Mouse (Mus musculus): ENCODE measurements around the gene Dock1.

Dock1 gene

DNA sequence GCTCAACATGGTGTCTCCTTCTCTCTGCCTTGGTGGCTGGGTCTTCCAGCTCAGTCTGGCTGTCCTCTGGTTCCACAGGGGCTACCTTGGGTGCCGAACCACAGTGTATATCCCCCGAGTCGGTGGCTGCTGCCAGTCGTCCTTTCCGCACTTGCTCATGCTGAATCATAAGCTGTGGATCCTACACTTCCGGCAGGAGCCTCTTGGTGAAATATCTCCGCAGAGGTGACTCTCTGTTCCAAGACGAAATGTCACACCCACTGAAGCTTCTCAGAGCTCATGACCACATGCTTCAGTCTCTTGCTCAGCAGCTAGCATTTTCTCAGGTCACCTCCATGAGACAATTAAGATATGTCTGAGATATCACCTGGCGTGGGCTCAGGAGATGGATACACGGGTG is 526.4 kb downstream of the Dock1 start:
- DNase-seq, result no peak

GRCm38 (mm10) chr7:135203920-135204319 is 533.5 kb downstream of the Dock1 start:
- DNase-seq, result no peak

DNA sequence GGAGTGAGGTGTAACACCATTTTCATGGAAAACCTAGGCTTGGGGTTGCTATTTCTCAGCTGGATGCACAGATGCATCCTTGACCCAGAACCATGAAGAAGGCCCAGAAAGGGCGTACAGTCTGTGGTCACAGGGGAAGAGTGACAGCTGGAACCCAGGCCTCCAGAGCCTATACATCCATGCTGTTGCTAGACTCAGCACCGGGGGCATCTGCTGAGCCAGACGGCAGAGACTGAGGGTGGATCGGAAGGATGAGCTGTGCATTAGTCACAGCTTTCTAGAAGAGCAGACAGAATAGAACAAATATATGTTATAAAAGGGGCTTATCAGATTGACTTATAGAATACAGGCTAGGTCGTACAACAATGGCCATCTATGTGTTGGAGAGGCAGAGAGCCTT is 534.7 kb downstream of the Dock1 start:
- DNase-seq, result no peak

DNA sequence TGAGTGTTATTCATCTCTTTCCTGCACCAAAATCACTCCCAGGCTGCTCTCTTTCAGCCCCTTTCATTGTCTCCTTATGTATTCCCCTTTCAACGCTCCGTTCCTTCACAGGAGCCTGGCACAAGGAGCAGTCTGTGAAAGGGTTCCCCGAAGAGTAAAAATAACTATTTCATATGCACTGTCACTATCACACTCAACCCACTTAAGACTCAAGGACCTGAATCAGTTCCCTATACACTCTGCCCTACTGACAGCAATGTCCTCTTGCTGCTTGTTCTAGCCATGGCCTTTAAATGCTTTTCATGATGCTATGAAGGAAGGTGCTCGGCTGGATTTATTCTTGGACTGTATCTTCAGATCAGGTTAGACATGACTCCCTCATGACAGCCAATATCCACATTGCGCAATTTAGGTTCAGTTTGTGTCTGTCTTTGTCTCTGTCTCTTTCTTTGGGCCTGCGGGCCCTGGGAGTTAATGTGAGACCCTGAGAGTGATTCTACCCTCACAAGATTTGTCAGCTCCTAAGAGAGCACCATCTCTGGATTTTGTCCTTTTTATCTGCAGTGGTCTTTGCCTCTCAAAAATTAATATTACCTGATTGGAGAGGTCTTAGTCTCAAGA is 538.6 kb downstream of the Dock1 start:
- no peak for DNase-seq

GRCm38 (mm10) chr7:135210296-135210695 is 539.8 kb downstream of the Dock1 start:
- no peak for DNase-seq

DNA sequence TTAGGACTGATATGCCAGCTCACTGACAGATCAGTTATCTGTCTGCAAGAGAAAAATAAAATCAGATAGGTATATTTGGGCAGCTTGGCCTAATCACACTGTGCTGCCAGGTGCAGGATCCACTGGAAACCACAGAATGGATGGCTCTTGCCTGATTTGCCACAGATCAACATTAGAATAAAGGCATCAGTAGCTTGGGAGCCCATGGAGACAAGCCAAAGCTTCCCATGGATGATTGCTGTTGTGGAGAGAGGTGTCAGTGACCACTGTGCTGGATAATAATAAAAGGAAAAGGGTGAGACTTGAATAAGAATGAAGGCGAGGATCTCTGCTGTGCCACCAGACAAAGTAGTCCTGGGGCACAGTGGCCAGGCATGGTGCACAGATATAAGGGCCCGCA is 540.4 kb downstream of the Dock1 start:
- DNase-seq, result no peak

DNA sequence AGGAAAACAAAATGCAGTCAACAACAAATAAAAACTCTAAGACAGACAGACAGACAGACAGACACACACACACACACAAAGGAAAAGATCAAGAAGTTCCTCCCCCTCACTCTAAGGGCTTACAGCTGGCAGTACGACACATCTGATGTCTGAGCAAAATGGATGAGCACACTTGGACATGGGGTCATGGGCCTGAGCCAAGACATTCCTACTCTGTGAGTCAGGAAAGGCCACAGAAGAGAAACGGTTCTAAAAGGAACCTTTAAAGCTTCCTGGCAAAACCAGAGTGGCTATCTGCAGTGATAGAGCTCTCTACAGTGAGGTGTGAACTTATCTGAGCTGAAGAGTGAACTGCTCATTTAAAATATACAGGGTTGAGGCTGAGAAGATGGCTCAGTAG is 542.1 kb downstream of the Dock1 start:
- no peak for DNase-seq

DNA sequence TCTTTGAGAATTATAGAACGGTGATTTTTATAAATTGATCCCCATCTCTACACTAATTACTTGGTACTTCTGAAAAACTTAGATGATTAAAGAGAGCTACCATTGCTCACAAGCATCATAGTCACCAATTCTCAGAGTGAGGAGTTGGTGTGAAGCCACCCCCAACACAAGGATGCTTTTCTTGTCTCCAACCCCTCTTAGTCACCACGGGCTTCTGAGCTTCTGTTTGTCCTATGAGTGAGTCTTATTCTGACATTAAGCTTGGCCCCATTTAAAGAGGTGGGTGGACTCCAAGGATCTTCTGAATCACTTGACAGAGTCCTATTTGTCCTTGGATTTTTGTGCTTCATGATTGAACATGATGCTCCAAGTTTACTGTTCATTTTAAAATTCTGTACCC is 551.0 kb downstream of the Dock1 start:
- DNase-seq, result no peak
